Mouse (Mus musculus): ENCODE measurements around the gene Wnt5b. TPM values are rescaled to one million over a fixed set of nuclear protein-coding genes. Genes with fewer than 3 reads are reported as not detected.
"Not testable (repeated sequence)": the region's sequence is repeated elsewhere in the genome, so short reads cannot be mapped to it uniquely, and the experiment has no call there.

Wnt5b gene
- total RNA-seq, 2 experiments from 2014 or later, result 5.3 to 7.2 TPM

DNA sequence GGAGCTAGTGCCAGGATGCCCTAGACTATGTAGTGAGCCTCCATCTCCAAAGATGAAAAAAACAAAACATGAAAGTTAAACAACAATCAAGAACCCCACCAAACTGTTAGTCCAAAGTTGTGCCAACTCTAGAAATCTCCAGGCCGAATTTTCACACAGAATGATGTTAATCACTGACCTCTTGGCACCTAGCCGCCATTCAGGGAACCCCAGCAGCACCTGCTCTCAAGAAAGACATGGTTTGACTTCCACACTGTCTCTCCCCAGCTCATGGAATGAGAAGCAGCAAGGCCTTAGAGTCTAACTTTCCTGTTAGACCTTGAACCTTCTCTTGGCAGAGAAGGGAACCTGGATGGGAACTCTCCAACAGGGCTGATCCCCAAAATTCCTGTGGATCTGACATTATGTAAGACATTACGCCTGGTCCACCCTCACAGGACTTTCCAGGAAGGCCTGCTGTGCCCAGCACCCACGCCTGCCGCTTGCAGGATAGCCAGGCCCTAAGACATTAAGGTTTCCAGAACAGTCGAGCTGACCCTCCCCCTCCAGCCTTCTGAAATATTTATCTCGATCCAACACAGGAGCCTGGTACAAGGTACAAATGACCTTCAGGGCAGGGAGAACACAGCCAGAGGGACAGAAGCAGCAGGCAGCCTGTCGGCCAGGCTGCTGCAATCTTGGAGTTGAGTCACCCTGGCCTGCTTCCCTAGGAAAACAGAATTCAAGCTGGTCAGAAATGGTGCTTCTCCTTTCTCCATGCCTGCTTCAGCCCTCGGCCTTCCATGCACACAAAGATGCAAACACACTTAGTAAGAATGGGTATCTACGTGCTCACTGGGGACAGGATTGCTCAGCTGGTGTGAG lies 77.0 kb downstream of the Wnt5b start:
- intact Hi-C loops (cut with DNase I), result no loop called here
- DNase-seq, result peak; percentile 59 to 60

DNA sequence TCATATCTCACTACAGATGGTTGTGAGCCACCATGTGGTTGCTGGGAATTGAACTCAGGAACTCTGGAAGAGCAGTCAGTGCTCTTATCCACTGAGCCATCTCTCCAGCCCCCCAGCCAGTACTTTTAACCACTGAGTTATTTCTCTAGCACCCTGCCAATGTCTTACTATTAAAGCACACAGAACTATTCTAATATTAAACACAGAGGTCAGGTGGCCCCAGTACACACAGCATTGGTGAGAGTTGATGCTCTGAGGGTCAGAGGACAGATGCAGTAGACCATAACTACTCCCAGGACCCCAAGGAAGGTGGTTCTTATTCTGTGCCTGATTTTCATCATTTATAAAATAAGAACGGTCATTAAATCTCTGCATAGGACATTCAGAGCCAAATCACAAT lies 78.0 kb downstream of the Wnt5b start:
- no peak for DNase-seq
- intact Hi-C loops (cut with DNase I), result no loop called here

DNA sequence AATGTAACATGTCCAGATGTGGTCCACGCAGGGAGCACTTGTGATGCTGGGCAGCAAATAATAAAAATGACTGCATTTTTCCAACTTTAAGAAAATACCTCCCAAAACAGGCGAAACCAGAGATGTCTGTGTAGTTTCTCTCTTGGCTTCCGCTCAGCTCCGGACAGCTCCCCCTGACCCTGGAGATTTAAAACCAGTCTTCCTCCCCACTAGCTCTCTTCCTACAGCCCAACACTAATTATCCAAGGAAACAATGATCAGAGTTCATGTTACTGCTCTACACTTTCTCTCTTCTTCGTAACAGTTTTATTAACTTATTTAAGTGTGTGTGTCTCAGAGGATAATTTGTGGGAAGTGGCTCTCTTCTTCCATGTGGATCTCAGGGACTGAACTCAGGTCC lies 83.8 kb downstream of the Wnt5b start:
- no peak for DNase-seq
- intact Hi-C loops (cut with DNase I), result no loop called here

DNA sequence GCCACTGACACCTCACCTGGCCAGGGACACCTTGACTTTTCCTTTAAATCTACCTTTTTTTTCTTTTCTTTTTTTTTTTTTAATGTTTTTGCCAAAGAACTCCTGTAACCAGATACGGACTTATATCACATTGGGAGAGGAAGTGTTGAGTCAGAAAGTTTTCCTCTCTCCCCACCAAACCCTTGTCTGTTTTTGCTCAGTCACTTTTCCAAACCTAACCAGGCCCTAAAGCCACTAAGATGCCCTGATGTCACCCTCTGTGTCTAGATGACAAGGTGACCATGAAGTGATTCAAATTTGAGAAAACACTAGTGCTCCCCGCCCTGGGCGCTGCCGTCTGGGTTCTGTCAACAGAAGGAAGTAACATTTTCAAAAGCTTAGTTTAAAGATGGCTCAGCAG lies 85.1 kb downstream of the Wnt5b start:
- no peak for DNase-seq
- intact Hi-C loops (cut with DNase I), result no loop called here

DNA sequence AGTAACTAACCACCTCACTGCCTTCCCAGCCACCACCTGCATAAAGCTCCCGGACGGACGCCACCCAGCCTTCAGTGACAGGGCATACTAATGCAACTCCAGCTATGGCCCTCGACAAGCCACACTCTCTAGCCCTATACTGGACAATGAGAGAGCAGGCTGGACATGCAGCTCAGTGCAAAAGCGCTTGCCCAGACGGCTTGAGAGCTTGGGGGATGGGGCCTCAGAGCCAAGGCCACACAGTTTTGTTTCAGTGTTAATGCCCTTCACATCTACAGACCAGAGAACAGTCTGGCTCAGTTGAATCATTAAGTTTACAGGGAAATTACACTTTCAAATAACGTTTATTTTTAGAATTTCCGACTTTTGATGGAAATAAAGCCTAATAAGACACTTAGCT lies 86.0 kb downstream of the Wnt5b start:
- intact Hi-C loops (cut with DNase I), result no loop called here

DNA sequence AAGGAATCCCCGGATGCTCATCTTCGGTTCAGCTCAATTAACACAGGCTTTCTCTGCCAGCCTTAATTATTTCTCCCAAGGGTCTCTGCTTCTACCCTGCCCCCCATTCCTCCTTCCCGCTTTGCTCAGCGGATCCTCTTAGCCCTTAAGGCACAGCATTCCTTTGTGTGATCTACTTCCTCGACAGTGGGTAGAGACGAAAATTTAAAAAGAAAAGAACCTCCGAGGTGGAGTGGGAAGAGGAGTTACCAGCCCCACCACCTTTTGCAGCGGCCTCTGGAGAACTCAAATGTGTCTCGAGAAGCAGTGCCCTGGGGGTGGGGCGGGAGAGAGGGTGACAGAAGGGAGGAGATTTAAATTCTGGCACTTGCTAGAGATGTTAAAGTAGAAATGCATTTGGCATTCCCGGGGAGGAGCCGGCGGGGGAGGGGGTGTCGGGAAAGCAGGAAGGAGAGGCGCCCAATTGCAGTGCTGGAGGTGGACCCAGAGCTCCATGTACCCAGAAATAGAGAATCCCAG lies 92.1 kb downstream of the Wnt5b start:
- intact Hi-C loops (cut with DNase I), result loop anchor here (2.0 kb wide), 1 partner anchor 27 kb away; the partner anchor contains the start of gene Fbxl14
- peak; percentile 61 to 72 for DNase-seq

More for the DNA sequence above, 86.0 kb downstream of the Wnt5b start:
- DNase-seq, result no peak

DNA sequence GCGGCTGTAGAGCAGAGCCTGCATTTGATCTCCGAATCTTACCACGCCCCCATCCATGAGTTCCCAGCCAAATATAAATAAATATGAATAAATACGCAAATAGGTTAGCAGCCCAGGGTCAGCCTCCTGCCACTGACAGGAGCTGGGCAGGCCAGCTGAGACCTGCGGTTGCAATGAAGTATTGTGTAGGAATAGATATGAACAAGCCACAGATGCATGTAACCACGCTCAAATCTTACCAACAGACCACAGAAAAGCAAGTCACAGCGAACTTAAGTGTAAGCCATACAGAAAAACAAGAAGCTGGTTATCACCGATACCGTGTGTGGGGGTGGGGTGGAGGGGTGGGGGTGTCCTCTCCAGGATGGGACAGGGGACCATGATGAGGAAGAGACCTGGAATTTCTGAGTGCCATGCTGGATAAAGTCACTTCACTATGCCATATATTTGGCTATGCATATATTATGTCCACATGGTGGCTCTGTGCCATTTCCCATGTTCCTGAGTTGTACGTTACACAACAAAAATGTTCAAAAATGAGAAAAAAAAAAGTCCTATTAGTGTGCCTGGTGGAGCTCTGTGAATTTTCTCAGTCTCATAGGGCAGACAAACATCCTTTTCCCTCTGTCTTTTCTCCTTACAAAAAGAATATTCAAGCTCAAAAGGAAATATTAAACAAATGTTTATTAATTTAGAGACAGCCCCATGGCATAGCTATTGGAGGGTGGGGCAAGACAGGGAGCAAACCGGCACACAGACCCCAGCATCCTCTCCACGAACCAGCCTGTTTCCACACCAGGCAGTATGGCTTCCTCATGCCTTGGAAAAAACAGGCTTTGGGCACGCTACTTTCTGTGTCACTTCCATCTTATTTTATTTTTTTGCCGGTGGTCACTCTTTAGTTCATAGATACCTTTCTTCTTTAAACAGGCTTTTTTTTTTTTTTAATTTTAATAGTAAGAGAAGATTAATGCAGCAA lies 92.9 kb downstream of the Wnt5b start:
- no peak for DNase-seq
- intact Hi-C loops (cut with DNase I), result loop anchor here (2.0 kb wide), 1 partner anchor 28 kb away; the partner anchor contains the start of gene Fbxl14

DNA sequence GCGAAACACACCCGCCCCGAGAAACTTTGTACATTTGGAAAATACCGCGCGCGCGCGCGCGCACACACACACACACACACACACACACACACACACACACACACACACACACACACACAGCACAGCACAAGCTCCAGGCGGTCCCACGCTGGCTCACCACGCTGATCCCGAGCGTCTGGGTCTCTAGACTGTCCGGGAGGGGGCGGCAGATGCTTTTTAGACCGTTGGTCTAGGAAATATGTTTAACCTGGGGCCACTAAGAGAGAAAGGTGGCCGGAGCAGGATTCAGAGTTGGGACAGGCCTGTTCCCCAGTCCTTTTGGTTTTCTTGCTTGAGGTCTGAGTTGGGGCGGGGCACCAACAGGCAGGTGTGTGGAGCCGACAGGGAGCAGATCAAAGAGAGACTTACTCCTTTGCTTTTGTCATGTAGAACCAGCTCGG lies 95.1 kb downstream of the Wnt5b start:
- peak; percentile 65 to 80 for DNase-seq
- intact Hi-C loops (cut with DNase I), result no loop called here

DNA sequence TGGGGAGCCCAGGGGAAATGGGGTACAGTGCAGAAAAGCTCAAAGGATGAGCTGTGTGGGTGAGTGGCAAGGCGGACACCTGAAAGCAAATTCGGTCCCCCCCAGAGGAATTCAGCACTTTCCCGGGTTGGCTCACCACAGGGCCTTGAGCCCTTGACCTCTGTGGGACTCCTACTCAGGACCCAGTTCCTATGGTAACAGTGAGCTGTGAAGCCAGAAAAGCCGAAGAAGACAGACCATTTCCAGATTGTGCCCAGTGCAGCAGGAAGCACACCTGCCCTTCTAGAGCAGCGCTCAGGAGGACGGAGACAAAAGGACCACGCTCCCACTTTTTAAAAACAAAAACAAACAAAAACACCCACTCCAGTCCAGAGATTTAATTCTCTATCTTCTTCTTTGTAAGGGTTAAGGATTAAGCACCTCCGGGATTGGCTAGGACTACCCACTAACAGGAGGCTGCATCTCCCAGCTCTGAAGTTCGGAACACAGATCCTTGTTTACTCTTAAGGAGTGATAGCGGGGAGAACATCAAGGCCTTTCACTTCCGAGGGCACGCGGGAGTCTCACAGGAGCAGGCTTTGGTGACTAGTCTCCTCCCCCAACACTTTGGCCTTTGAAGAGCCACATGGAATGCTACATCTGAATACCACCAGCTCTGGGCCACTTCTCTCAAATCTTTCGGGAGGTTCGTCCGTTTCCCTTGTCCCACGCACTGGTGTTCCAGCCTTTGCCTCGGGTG lies 95.7 kb downstream of the Wnt5b start:
- intact Hi-C loops (cut with DNase I), result no loop called here
- DNase-seq, result peak in 1 of 2 experiments; percentile 51

DNA sequence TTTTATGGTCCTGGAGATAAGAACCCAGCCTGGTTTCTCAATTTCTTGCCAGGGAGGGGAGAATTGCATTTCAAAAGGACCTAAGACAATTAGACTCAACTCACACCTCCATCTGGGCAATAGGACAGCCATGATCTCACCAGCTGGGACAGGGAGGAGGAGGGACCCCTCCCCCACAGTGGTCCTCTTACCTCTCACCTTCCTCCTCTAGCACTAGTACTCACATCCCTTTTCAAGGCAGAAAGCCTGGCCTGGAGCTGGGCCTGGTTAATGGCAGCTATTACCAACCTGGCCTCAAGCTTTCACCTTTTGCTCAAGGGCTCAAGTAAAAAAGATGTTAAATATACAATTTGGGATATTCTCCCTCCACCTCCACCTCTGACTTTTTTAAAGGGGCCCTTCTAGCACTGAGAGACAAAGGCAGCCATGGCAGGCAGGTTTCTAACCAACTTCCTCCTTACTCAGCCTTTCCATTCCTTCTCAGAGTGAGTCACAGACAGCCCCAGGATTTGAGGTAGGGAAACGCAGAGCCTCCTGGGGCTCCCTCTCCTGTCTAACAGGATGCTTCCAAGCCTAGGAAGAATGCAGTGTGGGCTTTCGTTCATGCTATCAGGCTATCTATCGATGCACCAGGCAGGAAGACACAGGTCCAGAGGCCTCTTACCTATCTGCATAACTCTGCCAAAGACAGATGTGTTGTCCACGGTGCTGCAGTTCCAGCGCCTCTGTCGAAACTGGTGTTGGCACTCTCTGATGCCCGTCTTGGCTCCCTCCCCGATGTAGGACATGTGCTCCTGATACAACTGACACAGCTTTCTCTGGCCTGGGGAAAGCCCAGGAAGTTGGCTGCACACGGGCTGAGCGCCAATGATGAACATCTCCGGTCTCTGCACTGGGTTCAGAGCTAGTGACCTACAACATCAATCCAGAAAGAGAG lies 98.2 kb downstream of the Wnt5b start:
- intact Hi-C loops (cut with DNase I), result no loop called here

DNA sequence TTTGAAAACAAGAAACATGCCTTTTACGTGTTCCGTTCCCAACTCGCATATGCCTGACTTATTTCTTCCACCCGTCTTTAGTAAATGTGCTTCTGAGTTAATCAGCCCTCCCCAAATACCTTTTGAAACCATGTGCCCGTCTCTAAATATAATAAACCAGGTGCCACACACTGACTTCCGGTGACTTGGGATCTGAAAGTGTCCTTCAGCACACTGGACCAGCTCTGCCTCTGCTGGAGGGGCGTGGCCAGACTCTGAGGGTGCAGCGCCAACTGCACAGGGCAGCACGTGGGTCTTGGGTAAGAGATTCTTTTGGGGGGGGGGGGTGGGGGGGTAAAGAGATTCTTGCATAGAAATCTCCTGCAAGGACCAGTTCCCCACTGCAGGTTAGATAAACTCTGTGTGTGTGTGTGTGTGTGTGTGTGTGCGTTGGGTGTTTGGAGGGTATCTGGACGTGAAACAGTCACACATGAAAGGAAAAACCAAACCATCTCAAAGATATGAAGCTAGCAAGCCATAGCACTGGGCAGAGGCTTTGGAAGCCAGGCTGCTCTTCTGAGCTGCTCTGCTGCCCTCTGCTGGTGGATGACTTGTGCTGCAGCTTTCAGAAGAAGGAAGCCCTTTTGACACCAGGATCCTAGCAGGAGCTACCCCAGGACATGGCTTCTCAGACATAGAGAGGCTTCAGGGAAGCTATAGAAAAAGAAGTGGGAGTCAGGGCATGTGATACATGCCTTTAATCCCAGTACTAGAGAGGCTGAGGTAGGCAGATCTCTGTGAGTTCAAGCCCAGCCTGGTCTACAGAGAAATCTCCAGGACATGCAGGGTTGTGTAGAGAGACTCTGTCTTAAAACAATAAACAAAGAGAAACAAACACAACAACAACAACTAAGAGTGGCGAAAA lies 100.2 kb downstream of the Wnt5b start:
- intact Hi-C loops (cut with DNase I), result loop anchor here (1.0 kb wide), 1 partner anchor 224 kb away; no protein-coding TSS in a partner anchor
- DNase-seq, result peak; percentile 86 to 91

More for the DNA sequence above, 98.2 kb downstream of the Wnt5b start:
- peak; percentile 66 to 71 for DNase-seq

DNA sequence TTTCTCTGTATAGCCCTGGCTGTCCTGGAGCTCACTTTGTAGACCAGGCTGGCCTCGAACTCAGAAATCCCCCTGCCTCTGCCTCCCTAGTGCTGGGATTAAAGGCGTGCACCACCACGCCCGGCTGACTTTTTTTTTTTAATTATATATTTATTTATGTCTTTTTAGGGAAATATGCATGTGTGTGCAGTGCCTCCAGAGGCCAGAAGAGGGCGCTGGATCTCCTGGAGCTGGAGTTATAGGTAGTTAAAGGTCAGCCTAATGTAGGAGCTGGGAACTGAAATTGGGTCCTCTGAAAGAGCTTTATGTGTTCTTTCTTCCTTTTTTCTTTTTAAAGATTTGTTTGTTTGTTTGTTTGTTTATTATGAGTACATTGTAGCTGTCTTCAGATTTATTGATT lies 101.4 kb downstream of the Wnt5b start:
- DNase-seq; intact Hi-C loops (cut with DNase I): not testable (repeated sequence)

DNA sequence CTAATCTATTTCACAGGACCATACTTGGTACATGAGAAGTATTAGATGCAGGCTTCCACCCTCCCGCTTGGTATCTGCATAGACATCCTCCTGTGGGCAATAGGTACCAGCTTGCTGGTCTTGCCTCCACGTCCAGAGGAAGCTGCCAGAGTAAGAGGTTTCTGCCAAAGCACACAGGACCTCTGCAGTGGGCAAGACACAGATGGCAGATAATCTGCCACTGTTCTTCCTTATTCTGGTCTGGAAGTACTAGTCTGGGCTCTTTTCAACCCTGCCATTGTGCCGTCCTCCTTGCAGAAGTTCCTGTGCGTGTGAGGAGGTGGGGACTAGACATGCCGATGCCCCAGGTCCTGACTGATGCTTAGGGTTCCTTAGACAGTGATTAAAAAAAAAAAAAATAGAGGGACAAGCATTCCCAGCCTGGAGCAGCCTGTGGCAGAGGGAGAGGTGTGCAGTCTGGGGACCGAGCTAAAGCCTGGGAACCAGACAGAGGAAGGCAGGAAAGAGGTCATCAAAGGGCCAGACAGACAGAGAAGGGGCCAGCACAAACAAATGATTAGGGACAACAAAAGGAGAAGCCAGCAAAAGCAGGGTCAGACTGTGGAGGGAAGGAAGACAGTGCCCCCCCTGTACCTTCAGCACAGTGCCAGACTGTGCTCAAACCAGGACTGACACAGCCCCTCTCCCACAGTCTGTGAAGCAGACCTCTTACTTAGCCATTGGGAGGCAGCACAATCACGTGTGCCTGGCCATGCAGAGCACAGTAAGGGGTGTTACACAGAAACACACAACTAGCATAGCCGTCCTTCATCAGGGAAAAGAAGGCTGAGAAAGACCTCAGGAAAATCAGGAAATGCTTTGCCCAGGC lies 106.0 kb downstream of the Wnt5b start:
- intact Hi-C loops (cut with DNase I), result no loop called here
- DNase-seq, result no peak

DNA sequence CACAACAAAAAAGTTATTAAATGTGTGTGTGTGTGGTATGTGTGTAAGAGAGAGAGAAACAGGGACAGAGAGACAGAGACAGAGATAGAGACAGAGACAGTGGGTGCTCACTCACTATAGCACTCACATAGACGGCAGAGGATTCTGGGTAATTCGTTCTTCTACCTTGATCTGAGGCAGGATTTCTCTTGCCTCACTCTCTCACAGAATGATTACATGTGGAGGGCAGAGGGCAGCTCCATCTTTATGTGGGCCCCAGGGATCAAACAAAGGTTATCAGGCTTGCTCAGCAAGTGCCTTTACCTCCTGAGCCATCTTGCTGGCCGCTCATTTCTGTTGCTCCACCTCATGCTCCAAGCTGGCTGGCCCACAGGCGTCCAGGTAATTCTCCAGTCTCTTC lies 109.8 kb downstream of the Wnt5b start:
- intact Hi-C loops (cut with DNase I), result loop anchor here (5.0 kb wide), 3 partner anchors 47 to 87 kb away; no protein-coding TSS in a partner anchor
- DNase-seq, result no peak

DNA sequence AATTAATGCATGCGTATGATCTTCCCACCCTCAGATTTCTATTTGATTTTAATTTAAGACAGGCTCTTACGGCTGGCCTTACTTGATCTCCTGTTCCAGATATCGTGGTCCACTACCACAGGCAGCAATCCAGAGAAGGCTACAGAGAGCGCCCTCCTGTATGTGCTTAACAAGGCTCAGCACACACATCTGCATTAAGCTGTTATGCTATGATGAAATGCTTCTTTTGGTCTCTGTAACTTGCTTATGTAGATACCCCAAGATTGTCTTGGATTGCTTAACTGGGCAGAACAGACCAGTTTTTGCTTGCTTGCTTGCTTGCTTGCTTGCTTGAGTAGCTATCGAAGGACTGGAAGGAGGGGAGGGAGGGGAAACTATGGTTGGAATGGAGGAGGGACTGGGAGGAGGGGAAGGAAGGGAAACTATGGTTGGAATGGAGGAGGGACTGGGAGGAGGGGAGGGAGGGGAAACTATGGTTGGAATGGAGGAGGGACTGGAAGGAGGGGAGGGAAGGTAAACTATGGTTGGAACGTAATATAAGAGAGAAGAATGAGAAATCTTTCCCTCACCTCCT lies 112.3 kb downstream of the Wnt5b start:
- intact Hi-C loops (cut with DNase I), result loop anchor here (5.0 kb wide), 3 partner anchors 45 to 85 kb away; no protein-coding TSS in a partner anchor
- no peak for DNase-seq

DNA sequence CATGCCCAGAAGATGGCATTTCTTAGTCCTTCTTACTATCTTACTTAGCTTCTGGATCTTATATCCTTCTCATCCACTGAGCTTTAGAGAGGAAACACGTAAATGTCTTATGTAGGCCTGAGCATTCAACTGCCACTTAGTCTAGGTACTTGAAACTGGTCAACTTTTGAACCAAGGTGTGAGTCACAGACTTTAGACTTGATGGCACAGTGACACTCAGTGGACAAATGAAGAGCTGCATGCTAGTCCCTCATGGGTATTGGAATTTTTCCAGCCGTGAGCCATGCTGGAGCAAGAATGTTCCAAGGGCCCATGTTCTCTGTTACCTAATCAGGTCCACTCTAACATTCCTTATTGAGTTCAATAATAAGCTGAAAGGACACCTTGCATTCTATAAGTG lies 113.6 kb downstream of the Wnt5b start:
- peak; percentile 77 to 85 for DNase-seq
- intact Hi-C loops (cut with DNase I), result loop anchor here (1.0 to 5.0 kb wide), 4 partner anchors 43 to 210 kb away; no protein-coding TSS in a partner anchor

Measured in heart, postnatal 10 days (tissue).